Mouse (Mus musculus) liver, embryonic 14.5 days (tissue): ENCODE measurements around the gene Rdx. TPM values are rescaled to one million over a fixed set of nuclear protein-coding genes. Genes with fewer than 3 reads are reported as not detected.
"Not testable (repeated sequence)": the region's sequence is repeated elsewhere in the genome, so short reads cannot be mapped to it uniquely, and the experiment has no call there.

ENCODE experiments used
- ATAC-seq: fragments of 200-750 bp; cut with Nextera tagmentation; 2 replicates; pipeline ENCODE4 v1.8.0; 2017; ENCODE audit warnings: moderate number of reproducible peaks, mild to moderate bottlenecking, moderate library complexity; ENCODE audit not compliant: insufficient read depth
- DNase-seq, 3 experiments: peaks; one replicate each; pipeline ENCODE4 v3.0.0-alpha.2; 2012 to 2013; ENCODE audit warnings: low read depth in 3 of 3, low spot score in 3 of 3
- H3K27ac ChIP-seq: fragments of 300-500 bp; sonication (generic); 2 replicates; pipeline ENCODE4 v1.5.1; 2014; ENCODE audit warnings: moderate library complexity, mild to moderate bottlenecking, control low read depth, inconsistent platforms
- H3K27me3 ChIP-seq: fragments of 300-500 bp; sonication (generic); 2 replicates; pipeline ENCODE4 v1.6.1; 2014; ENCODE audit warnings: mild to moderate bottlenecking, low read length, moderate library complexity; ENCODE audit not compliant: control insufficient read depth, insufficient read depth
- H3K36me3 ChIP-seq: fragments of 300-500 bp; sonication (generic); replicated peaks from 2 replicates; pipeline ENCODE4 v1.6.1; 2014; ENCODE audit warnings: low read depth; ENCODE audit not compliant: control insufficient read depth, insufficient read depth
- H3K4me1 ChIP-seq, 2 experiments: fragments of 200-500 bp in 1 of 2; fragments of 300-500 bp in 1 of 2; sonication (generic) in 1 of 2; replicated peaks; 2 replicates each; pipeline ENCODE4 v1.6.1; 2012 to 2014; ENCODE audit warnings: antibody characterized with exemption in 1 of 2, inconsistent platforms in 1 of 2, low read length in 1 of 2; ENCODE audit not compliant: control insufficient read depth in 2 of 2, insufficient read depth in 2 of 2
- H3K4me2 ChIP-seq: fragments of 300-500 bp; sonication (generic); 2 replicates; pipeline ENCODE4 v1.6.1; 2014; ENCODE audit warnings: low read depth, mild to moderate bottlenecking, control low read depth, moderate library complexity
- H3K4me3 ChIP-seq, 2 experiments: fragments of 200-500 bp in 1 of 2; fragments of 300-500 bp in 1 of 2; sonication (generic) in 1 of 2; 2 replicates each; pipeline ENCODE4 v1.5.1; 2012 to 2014; ENCODE audit warnings: low read depth in 2 of 2, low read length in 2 of 2, mild to moderate bottlenecking in 2 of 2, control low read depth in 1 of 2, inconsistent platforms in 1 of 2, moderate library complexity in 1 of 2; ENCODE audit not compliant: insufficient read depth in 1 of 2
- H3K9ac ChIP-seq: fragments of 300-500 bp; sonication (generic); replicated peaks from 2 replicates; pipeline ENCODE4 v1.6.1; 2014; ENCODE audit warnings: mild to moderate bottlenecking, control low read depth, moderate library complexity
- H3K9me3 ChIP-seq: fragments of 300-500 bp; sonication (generic); 2 replicates; pipeline ENCODE4 v1.6.1; 2016; ENCODE audit warnings: low read length, mixed read lengths; ENCODE audit not compliant: control insufficient read depth
- CTCF ChIP-seq: IDR thresholded peaks from 2 replicates; pipeline ENCODE4 v1.5.1; 2016; ENCODE audit warnings: antibody characterized with exemption, low read depth, control low read depth
- EP300 ChIP-seq: IDR thresholded peaks from 2 replicates; pipeline ENCODE4 v1.6.1; 2016; ENCODE audit warnings: antibody characterized with exemption, low read depth
- WGBS: fragments of 180-500 bp; shearing (Covaris S2); extraction: QIAGEN DNeasy Blood & Tissue Kit; methylation state at CpG from one replicate; pipeline ENCODE4 v1.1.7; 2014; ENCODE audit not compliant: insufficient replicate concordance; 5-methylcytosine and 5-hydroxymethylcytosine counted together
- polyA plus RNA-seq, 2 experiments: library from polyadenylated mRNA; depleted of rRNA in 1 of 2; stranded (reverse) in 1 of 2; unstranded in 1 of 2; fragments of >200 nt; fragmentation: Nextera tagmentation in 1 of 2; extraction: Ambion mirVana in 1 of 2; gene quantifications; 2 replicates each; pipeline versions ENCODE4 v1.2.1 to v1.2.3; 2012 to 2014

The Rdx gene
- polyA plus RNA-seq, 2 experiments: 28.0 to 69.6 TPM

DNA sequence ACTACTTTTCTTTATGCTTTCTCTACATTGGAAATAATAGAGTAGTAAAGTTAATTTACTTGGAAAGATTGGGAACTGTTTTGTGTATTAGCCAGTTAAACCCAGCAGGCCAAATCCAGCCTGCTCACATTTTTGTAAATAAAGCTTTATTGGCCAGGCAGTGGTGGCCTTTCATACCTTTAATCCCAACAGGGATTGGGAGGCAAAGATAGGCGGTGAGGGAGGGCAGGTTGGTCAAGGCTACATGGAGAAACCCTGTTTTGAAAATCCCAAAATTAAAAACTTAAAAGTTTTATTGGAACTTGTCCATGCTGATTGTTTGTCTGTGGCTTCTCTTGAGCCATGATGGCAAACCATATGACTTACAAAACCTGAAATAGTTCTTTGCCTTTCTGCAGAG, 5.2 kb downstream of the Rdx start:
- Histone ChIP-seq H3K4me2 (no peak overlapping the region), H3K9me3 (no peaks in the 10 kb centered on the region), H3K4me1 (peaks cover 11 to 15% of the 10 kb centered on the region in 2 experiments), H3K4me3 (no peak overlapping the region), H3K27me3 (no peaks in the 10 kb centered on the region), H3K36me3 (no peaks in the 10 kb centered on the region), H3K27ac (no peak overlapping the region), H3K9ac (no peak overlapping the region)
- 67% methylated on average over 1 of the region's 1 CpGs for whole genome bisulfite sequencing
- TF ChIP-seq CTCF: no peak
- TF ChIP-seq EP300: no peak
- ATAC-seq (no peak), DNase-seq (no peak)

DNA sequence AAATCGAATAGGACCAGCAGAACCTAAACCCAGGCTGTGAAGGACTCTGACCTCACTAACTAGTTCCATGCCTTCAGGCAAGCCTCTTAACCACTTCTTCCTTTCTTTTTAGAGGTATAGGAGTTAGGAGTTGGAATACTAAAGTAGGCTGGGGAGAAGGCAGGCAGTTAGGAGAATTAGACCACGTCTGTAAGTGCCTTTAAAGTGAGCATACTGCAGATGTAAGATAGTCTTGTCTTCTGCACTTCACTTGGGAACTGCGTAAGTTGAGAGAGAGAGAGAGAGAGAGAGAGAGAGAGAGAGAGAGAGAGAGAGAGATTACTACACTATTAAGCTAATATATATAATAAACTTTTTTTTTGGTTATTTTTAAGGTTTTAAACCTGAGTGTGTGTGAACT, 8.3 kb downstream of the Rdx start:
- H3K4me2 ChIP-seq: no peak overlapping the region
- no peak overlapping the region for H3K27ac ChIP-seq
- DNase-seq: no peak
- no peak for ATAC-seq
- TF ChIP-seq CTCF (no peak), EP300 (no peak)
- H3K27me3 ChIP-seq: no peaks in the 10 kb centered on the region
- 45% methylated on average over 3 of the region's 3 CpGs for WGBS
- peaks cover 3 to 12% of the 10 kb centered on the region in 2 experiments; a peak in 3 of 4 replicates for H3K4me1 ChIP-seq
- H3K9ac ChIP-seq: no peak overlapping the region; the same call in 1 of the 2 replicates
- no peak overlapping the region for H3K4me3 ChIP-seq
- no peaks in the 10 kb centered on the region for H3K36me3 ChIP-seq
- H3K9me3 ChIP-seq: no peaks in the 10 kb centered on the region

DNA sequence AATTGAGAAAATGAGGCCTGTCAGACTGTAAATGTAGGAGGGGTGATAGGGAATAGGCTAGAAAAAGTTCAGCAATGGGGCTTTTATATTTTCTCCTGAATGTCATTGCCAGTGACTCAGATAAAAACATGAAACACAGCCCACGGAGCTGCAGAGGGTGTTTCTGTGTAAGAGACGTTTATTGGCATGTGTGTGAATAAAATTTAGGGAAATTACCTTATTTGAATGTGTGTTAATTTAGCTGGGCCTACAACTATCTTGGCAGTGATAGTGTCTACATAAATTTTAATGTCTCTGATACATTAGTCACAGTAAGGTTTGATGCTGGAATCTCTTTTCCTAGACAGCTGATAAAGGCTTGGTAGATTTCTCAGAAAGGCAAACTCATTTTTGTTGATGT, 12.8 kb downstream of the Rdx start:
- H3K27ac ChIP-seq: no peak overlapping the region
- ATAC-seq (no peak), DNase-seq (no peak)
- H3K4me2 ChIP-seq: no peak overlapping the region
- H3K4me1 ChIP-seq: peaks cover 0 to 7% of the 10 kb centered on the region in 2 experiments; a peak in 1 of 4 replicates
- no peak overlapping the region for H3K9ac ChIP-seq
- peaks cover 14% of the 10 kb centered on the region for H3K36me3 ChIP-seq
- no peak overlapping the region for H3K4me3 ChIP-seq
- TF ChIP-seq CTCF (no peak), EP300 (no peak)
- 55% methylated on average over 2 of the region's 2 CpGs for WGBS
- no peaks in the 10 kb centered on the region for H3K9me3 ChIP-seq
- H3K27me3 ChIP-seq: no peaks in the 10 kb centered on the region

DNA sequence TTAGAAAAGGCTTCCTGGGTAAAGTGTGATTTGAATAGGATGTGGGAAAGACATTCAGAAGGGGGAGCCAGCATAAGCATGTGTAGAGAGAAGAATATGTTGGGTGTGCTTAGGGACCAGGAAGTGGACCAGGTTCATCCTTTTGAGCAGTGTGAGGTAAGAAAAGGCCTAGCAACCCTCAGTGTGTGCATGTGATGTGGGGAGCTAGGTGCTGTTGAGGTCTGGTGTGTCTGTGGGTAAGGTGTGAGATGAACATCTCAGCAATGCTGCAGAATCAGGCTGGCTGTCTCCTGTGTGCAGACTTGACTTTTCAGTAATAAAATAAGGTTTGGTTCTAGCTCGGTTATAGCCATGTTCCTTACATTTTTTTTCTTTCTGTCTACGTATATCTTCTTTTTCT, 23.1 kb downstream of the Rdx start:
- 82% methylated on average over 2 of the region's 2 CpGs for WGBS
- H3K36me3 ChIP-seq: peaks cover 69% of the 10 kb centered on the region

DNA sequence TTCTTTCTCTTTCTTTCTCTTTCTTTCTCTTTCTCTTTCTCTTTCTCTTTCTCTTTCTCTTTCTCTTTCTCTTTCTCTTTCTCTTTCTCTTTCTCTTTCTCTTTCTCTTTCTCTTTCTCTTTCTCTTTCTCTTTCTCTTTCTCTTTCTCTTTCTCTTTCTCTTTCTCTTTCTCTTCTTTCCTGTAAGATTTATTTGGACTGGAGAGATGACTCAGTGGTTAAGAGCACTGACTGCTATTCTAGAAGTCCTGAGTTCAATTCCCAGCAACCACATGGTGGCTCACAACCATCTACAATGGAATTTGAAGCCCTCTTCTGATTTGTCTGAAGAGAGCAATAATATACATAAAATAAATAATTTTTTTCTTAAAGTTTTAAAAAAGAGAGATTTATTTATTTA, 24.4 kb downstream of the Rdx start:
- not testable (repeated sequence) for H3K9ac ChIP-seq, DNase-seq, H3K4me2 ChIP-seq, ATAC-seq, H3K9me3 ChIP-seq, H3K27ac ChIP-seq, H3K4me3 ChIP-seq, H3K4me1 ChIP-seq, H3K27me3 ChIP-seq
- peaks cover 60% of the 10 kb centered on the region for H3K36me3 ChIP-seq

More for the DNA sequence above, 23.1 kb downstream of the Rdx start:
- no peaks in the 10 kb centered on the region for H3K4me1 ChIP-seq
- H3K9me3 ChIP-seq: no peaks in the 10 kb centered on the region
- DNase-seq: no peak
- H3K9ac ChIP-seq: no peak overlapping the region
- TF ChIP-seq CTCF: no peak
- no peak for TF ChIP-seq EP300
- no peak overlapping the region for H3K27ac ChIP-seq
- H3K27me3 ChIP-seq: no peaks in the 10 kb centered on the region
- no peak for ATAC-seq
- H3K4me3 ChIP-seq: no peak overlapping the region
- no peak overlapping the region for H3K4me2 ChIP-seq

DNA sequence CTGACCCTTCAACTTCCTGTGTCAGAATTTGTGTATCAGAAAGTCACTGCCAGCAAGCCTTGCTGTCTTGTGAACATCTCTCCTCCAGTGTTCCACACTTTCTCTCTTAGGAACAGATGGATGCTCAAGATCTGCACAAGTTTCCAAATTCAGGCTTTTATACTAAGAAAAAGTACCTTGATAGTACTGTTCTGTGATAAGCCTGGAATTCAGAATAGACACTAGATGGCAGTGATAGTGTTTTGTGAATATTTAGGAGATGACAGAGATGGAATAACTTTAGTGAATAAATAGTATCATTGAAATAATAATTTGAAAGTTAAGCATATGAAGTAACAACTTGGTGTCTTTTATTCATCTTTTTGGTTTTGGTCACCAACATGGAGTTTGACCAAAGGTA, 25.2 kb downstream of the Rdx start:
- Histone ChIP-seq H3K27me3 (no peaks in the 10 kb centered on the region), H3K4me1 (no peaks in the 10 kb centered on the region), H3K9me3 (no peaks in the 10 kb centered on the region), H3K9ac (no peak overlapping the region), H3K27ac (no peak overlapping the region), H3K4me2 (no peak overlapping the region), H3K36me3 (peaks cover 59% of the 10 kb centered on the region), H3K4me3 (no peak overlapping the region)
- DNase-seq (no peak), ATAC-seq (no peak)
- no peak for TF ChIP-seq CTCF
- TF ChIP-seq EP300: no peak
